In genomic region chr5:136987934-136988271, GRCm38 (mm10) we compare ENCODE assay signal across 8 mouse cellular contexts. TPM values are rescaled to one million over a fixed set of nuclear protein-coding genes. Genes with fewer than 3 reads are reported as not detected.
DNase-seq lines count a peak whose midpoint lies in the region; ATAC-seq and TF ChIP-seq lines count a peak whose summit lies in the region.

Gene Znhit1 (minus strand): TSS chr5:136988021.

- peak within 1 kb of the TSS; percentile 98 for H3K27ac ChIP-seq in left cerebral cortex, adult 2 months
- peak within 1 kb of the TSS; percentile 90 for H3K27ac ChIP-seq in intestine, embryonic 14.5 days (ENCODE audit: low read depth)

- H3K9me3 ChIP-seq in intestine, embryonic 14.5 days (ENCODE audit: control insufficient read depth, low read length), result no peaks in the 10 kb centered on the region

- H3K4me3 ChIP-seq in left cerebral cortex, adult 2 months, result peak within 1 kb of the TSS; percentile 76
- H3K4me3 ChIP-seq in intestine, embryonic 14.5 days (ENCODE audit: low read depth, low read length), result peak within 1 kb of the TSS; percentile 66

- peaks cover 46% of the 10 kb centered on the region for H3K36me3 ChIP-seq in intestine, embryonic 14.5 days (ENCODE audit: control insufficient read depth, insufficient read depth, low read length)

- TF ChIP-seq CTCF in left cerebral cortex, adult 2 months (IDR thresholded peaks at IDR 0.05), result no peak

- ATAC-seq in intestine, embryonic 14.5 days (replicated peaks; ENCODE audit: low FRiP score, low TSS enrichment, low read depth), result no peak
- peak; percentile 21 for ATAC-seq in megakaryocyte progenitor cell, adult 5-6 weeks (replicated peaks; ENCODE audit: poor library complexity)

- H3K4me1 ChIP-seq in intestine, embryonic 14.5 days (replicated peaks; ENCODE audit: control insufficient read depth, insufficient read depth, low read length), result peaks cover 9% of the 10 kb centered on the region

- H3K4me2 ChIP-seq in intestine, embryonic 14.5 days (ENCODE audit: low read length), result peak within 1 kb of the TSS; percentile 66

- no peak for DNase-seq in left cerebral cortex, adult 2 months (ENCODE audit: extremely low spot score in 1 of 2, low spot score in 2 of 2)
- no peak for DNase-seq in left cerebral cortex, adult 9 months (ENCODE audit: low spot score in 2 of 2)
- DNase-seq in adrenal gland, postnatal 36 days, result no peak
- no peak for DNase-seq in gastrocnemius, postnatal 10 days
- no peak for DNase-seq in intestine, embryonic 14.5 days (ENCODE audit: low spot score)
- DNase-seq in cerebellum, adult 11 months, result no peak
- no peak for DNase-seq in frontal cortex, postnatal 36 days (ENCODE audit: low spot score in 2 of 2)

- intact Hi-C loops in left cerebral cortex, adult 2 months (cut with DNase I), result loop anchor here (10.0 kb wide), 1 partner anchor 617 kb away; the partner anchor contains the start of gene Mospd3

- WGBS in intestine, embryonic 14.5 days, result 1% methylated on average over 12 of the region's 12 CpGs

- H3K9ac ChIP-seq in intestine, embryonic 14.5 days (ENCODE audit: low read length), result peak within 1 kb of the TSS; percentile 92

- no peaks in the 10 kb centered on the region for H3K27me3 ChIP-seq in intestine, embryonic 14.5 days (replicated peaks; ENCODE audit: control insufficient read depth, insufficient read depth, low read length)

RNA-seq across cellular contexts. Expression of gene Znhit1, which starts in this region (rescaled TPM):
- 10 to 100 TPM; 82.0 to 91.0 TPM for total RNA-seq in left cerebral cortex, adult 2 months (2021)
- 10 to 100 TPM; 84.0 to 97.9 TPM for total RNA-seq in adrenal gland, postnatal 36 days (2021)
- total RNA-seq in gastrocnemius, postnatal 10 days (2021), result 10 to 100 TPM; 39.8 to 41.8 TPM
- 102 and 104 TPM in 2 replicates for polyA plus RNA-seq in intestine, embryonic 14.5 days (2014; fragmentation: Nextera tagmentation; extraction: Ambion mirVana)
- 109 and 115 TPM in 2 replicates for total RNA-seq in megakaryocyte progenitor cell, adult 5-6 weeks (2015)
- total RNA-seq in megakaryocyte progenitor cell, adult 5-6 weeks (2017), result 41.5 and 49.0 TPM in 2 replicates
